Mouse (Mus musculus): ENCODE results near the gene Vezf1. TPM values are rescaled to one million over a fixed set of nuclear protein-coding genes. Genes with fewer than 3 reads are reported as not detected.

Gene Vezf1
- polyA plus RNA-seq, 1 experiment from 2014 or later: 32.4 TPM

GRCm38 (mm10) chr11:88059141-88059540 lies 8.9 kb upstream of the Vezf1 start:
- H3K27me3 ChIP-seq (replicated peaks): no peaks in the 10 kb centered on the region
- peak; percentile 83 for ATAC-seq
- no peak overlapping the region for H3K4me2 ChIP-seq (replicated peaks)
- no peaks in the 10 kb centered on the region; the same call in 1 of the 2 replicates for H3K4me1 ChIP-seq (replicated peaks)
- 54% methylated on average over 2 of the region's 2 CpGs for WGBS
- H3K36me3 ChIP-seq: no peaks in the 10 kb centered on the region
- no peak overlapping the region for H3K27ac ChIP-seq
- no peak overlapping the region for H3K9ac ChIP-seq
- no peaks in the 10 kb centered on the region for H3K9me3 ChIP-seq
- H3K4me3 ChIP-seq (replicated peaks): no peak overlapping the region

- peaks cover under 1% of the 10 kb centered on the region; the same call in 1 of the 2 replicates for H3K4me1 ChIP-seq (replicated peaks)
- H3K27ac ChIP-seq: no peak overlapping the region
- WGBS: 76% methylated on average over 2 of the region's 2 CpGs
- H3K27me3 ChIP-seq (replicated peaks): no peaks in the 10 kb centered on the region
- no peak overlapping the region for H3K4me3 ChIP-seq (replicated peaks)
- ATAC-seq: no peak
- no peak overlapping the region for H3K9ac ChIP-seq
- no peak overlapping the region for H3K4me2 ChIP-seq (replicated peaks)
- H3K9me3 ChIP-seq: no peaks in the 10 kb centered on the region
- no peaks in the 10 kb centered on the region for H3K36me3 ChIP-seq
These were observed 6.0 kb upstream of the Vezf1 start for GRCm38 (mm10) chr11:88061892-88062625.

- Histone ChIP-seq H3K27me3 (replicated peaks) (no peaks in the 10 kb centered on the region), H3K9ac (no peak overlapping the region), H3K4me3 (replicated peaks) (no peak overlapping the region), H3K4me1 (replicated peaks) (peaks cover 8% of the 10 kb centered on the region; the same call in 1 of the 2 replicates), H3K4me2 (replicated peaks) (no peak overlapping the region), H3K36me3 (no peaks in the 10 kb centered on the region), H3K27ac (no peak overlapping the region), H3K9me3 (no peaks in the 10 kb centered on the region)
- no peak for ATAC-seq
These were observed 2.3 kb upstream of the Vezf1 start for GRCm38 (mm10) chr11:88065732-88066131.

- H3K4me1 ChIP-seq (replicated peaks): peaks cover 18% of the 10 kb centered on the region
- H3K27ac ChIP-seq: peak overlapping the region; percentile 96
- H3K27me3 ChIP-seq (replicated peaks): no peaks in the 10 kb centered on the region
- H3K4me2 ChIP-seq (replicated peaks): peak overlapping the region; percentile 80
- no peaks in the 10 kb centered on the region for H3K36me3 ChIP-seq
- no peaks in the 10 kb centered on the region for H3K9me3 ChIP-seq
- 2% methylated on average over 8 of the region's 8 CpGs for WGBS
- peak overlapping the region; percentile 94 for H3K9ac ChIP-seq
- H3K4me3 ChIP-seq (replicated peaks): peak overlapping the region; percentile 96
- no peak for ATAC-seq
These were observed 891 bp upstream of the Vezf1 start for GRCm38 (mm10) chr11:88067191-88067585.

GRCm38 (mm10) chr11:88068411-88069245 lies 549 bp downstream of the Vezf1 start:
- H3K4me3 ChIP-seq (replicated peaks): peak overlapping the region; percentile 96
- peak overlapping the region; percentile 96 for H3K27ac ChIP-seq
- H3K27me3 ChIP-seq (replicated peaks): no peaks in the 10 kb centered on the region
- peak overlapping the region; percentile 80 for H3K4me2 ChIP-seq (replicated peaks)
- no peaks in the 10 kb centered on the region for H3K9me3 ChIP-seq
- peak; percentile 82 for ATAC-seq
- WGBS: 1% methylated on average over 80 of the region's 92 CpGs
- peaks cover 23% of the 10 kb centered on the region for H3K4me1 ChIP-seq (replicated peaks)
- peak overlapping the region; percentile 94 for H3K9ac ChIP-seq
- H3K36me3 ChIP-seq: peaks cover 1% of the 10 kb centered on the region; the same call in 1 of the 2 replicates

- Histone ChIP-seq H3K9ac (peak overlapping the region; percentile 94), H3K4me3 (replicated peaks) (peak overlapping the region; percentile 96), H3K4me2 (replicated peaks) (peak overlapping the region; percentile 80), H3K9me3 (no peaks in the 10 kb centered on the region), H3K4me1 (replicated peaks) (peaks cover 24% of the 10 kb centered on the region), H3K36me3 (peaks cover 3% of the 10 kb centered on the region; the same call in 1 of the 2 replicates), H3K27me3 (replicated peaks) (no peaks in the 10 kb centered on the region), H3K27ac (peak overlapping the region; percentile 96)
- under 1% methylated on average over 12 of the region's 12 CpGs for WGBS
- ATAC-seq: no peak
These were observed 1.1 kb downstream of the Vezf1 start for GRCm38 (mm10) chr11:88069246-88069570.

GRCm38 (mm10) chr11:88070392-88070791 lies 2.3 kb downstream of the Vezf1 start:
- Histone ChIP-seq H3K27me3 (replicated peaks) (no peaks in the 10 kb centered on the region), H3K9ac (no peak overlapping the region), H3K36me3 (peaks cover 3% of the 10 kb centered on the region; the same call in 1 of the 2 replicates), H3K9me3 (no peaks in the 10 kb centered on the region), H3K4me2 (replicated peaks) (peak overlapping the region; percentile 80), H3K27ac (no peak overlapping the region), H3K4me1 (replicated peaks) (peaks cover 24% of the 10 kb centered on the region), H3K4me3 (replicated peaks) (no peak overlapping the region)
- 27% methylated on average over 4 of the region's 4 CpGs for WGBS
- no peak for ATAC-seq

GRCm38 (mm10) chr11:88071113-88071512 lies 3.0 kb downstream of the Vezf1 start:
- 31% methylated on average over 5 of the region's 5 CpGs for WGBS
- no peak overlapping the region for H3K9ac ChIP-seq
- no peaks in the 10 kb centered on the region for H3K9me3 ChIP-seq
- H3K4me3 ChIP-seq (replicated peaks): no peak overlapping the region
- peaks cover 24% of the 10 kb centered on the region for H3K4me1 ChIP-seq (replicated peaks)
- no peaks in the 10 kb centered on the region for H3K27me3 ChIP-seq (replicated peaks)
- no peak overlapping the region for H3K27ac ChIP-seq
- peak overlapping the region; percentile 80 for H3K4me2 ChIP-seq (replicated peaks)
- H3K36me3 ChIP-seq: peaks cover 3% of the 10 kb centered on the region; the same call in 1 of the 2 replicates
- ATAC-seq: no peak

GRCm38 (mm10) chr11:88073343-88073875 lies 5.3 kb downstream of the Vezf1 start:
- Histone ChIP-seq H3K27me3 (replicated peaks) (no peaks in the 10 kb centered on the region), H3K9ac (no peak overlapping the region), H3K9me3 (no peaks in the 10 kb centered on the region), H3K4me2 (replicated peaks) (no peak overlapping the region), H3K36me3 (peaks cover 11% of the 10 kb centered on the region), H3K27ac (no peak overlapping the region), H3K4me3 (replicated peaks) (no peak overlapping the region), H3K4me1 (replicated peaks) (peaks cover 22% of the 10 kb centered on the region)
- WGBS: 76% methylated on average over 14 of the region's 14 CpGs
- ATAC-seq: no peak

GRCm38 (mm10) chr11:88075701-88076100 lies 7.6 kb downstream of the Vezf1 start:
- no peaks in the 10 kb centered on the region for H3K27me3 ChIP-seq (replicated peaks)
- no peak overlapping the region for H3K9ac ChIP-seq
- no peak overlapping the region for H3K4me2 ChIP-seq (replicated peaks)
- WGBS: 79% methylated on average over 1 of the region's 1 CpGs
- H3K36me3 ChIP-seq: peaks cover 22% of the 10 kb centered on the region
- H3K27ac ChIP-seq: no peak overlapping the region
- H3K9me3 ChIP-seq: no peaks in the 10 kb centered on the region
- peaks cover 16% of the 10 kb centered on the region for H3K4me1 ChIP-seq (replicated peaks)
- ATAC-seq: no peak
- no peak overlapping the region for H3K4me3 ChIP-seq (replicated peaks)

- H3K4me1 ChIP-seq (replicated peaks): peaks cover 10% of the 10 kb centered on the region
- H3K36me3 ChIP-seq: peaks cover 25% of the 10 kb centered on the region
- WGBS: 80% methylated on average over 1 of the region's 1 CpGs
These were observed 8.3 kb downstream of the Vezf1 start for GRCm38 (mm10) chr11:88076394-88076793.

GRCm38 (mm10) chr11:88083699-88084098 lies 15.6 kb downstream of the Vezf1 start:
- no peaks in the 10 kb centered on the region for H3K9me3 ChIP-seq
- 65% methylated on average over 6 of the region's 6 CpGs for WGBS
- 0 out of 2 replicates have a peak, but pooled peaks cover 8% of the 10 kb centered on the region for H3K4me1 ChIP-seq (replicated peaks)
- no peak overlapping the region for H3K9ac ChIP-seq
- no peak overlapping the region for H3K27ac ChIP-seq
- H3K4me2 ChIP-seq (replicated peaks): no peak overlapping the region
- no peak overlapping the region for H3K4me3 ChIP-seq (replicated peaks)
- no peaks in the 10 kb centered on the region for H3K27me3 ChIP-seq (replicated peaks)
- H3K36me3 ChIP-seq: peaks cover 16% of the 10 kb centered on the region
- ATAC-seq: no peak

More at GRCm38 (mm10) chr11:88076394-88076793, 8.3 kb downstream of the Vezf1 start:
- no peaks in the 10 kb centered on the region for H3K9me3 ChIP-seq
- H3K9ac ChIP-seq: no peak overlapping the region
- H3K27ac ChIP-seq: no peak overlapping the region
- no peak overlapping the region for H3K4me2 ChIP-seq (replicated peaks)
- no peak overlapping the region for H3K4me3 ChIP-seq (replicated peaks)
- ATAC-seq: no peak
- no peaks in the 10 kb centered on the region for H3K27me3 ChIP-seq (replicated peaks)
